Comparison of ENCODE assay signal across 10 mouse cellular contexts in the genomic region with DNA sequence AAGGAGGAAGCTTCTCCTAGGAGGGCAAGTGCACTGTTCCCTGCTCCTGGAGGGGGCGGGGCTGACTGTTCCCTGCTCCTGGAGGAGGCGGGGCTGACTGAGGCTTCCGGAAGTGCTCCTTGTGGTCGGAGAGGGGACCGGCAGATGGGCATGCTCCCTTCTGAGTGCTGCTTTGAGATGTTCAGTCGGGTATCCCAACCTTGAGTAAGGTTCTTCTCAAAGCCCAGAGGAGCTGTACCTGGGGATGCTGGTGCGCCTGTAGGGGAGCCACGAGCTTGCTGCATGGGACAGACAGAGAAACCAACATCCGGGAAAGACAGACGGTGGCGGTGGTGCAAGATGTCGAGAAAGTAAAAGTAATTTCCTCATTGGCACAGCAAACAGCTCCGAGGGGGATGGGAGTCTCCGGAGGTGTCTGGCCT.
A peak's percentile ranks its signal among the peaks of the same experiment; 100 is the strongest.
DNase-seq lines count a peak whose midpoint lies in the region; ATAC-seq lines count a peak whose summit lies in the region.
"Had no signal": no experiment of that assay in that cellular context is flagged by ENCODE, and none has a peak within 500 bp of the region (broad histone marks: within the 10 kb centered on the region; RNA-seq: fewer than 3 reads in every experiment).

No protein-coding gene starts in this region.

- intact Hi-C loops in left cerebral cortex, postnatal 4 days (cut with DNase I), result no loop called here
- intact Hi-C loops in heart, postnatal 10 days (cut with DNase I), result loop anchor here (5.0 kb wide), 1 partner anchor 75 kb away; a partner anchor contains a TSS

- no peaks in the 10 kb centered on the region for H3K27me3 ChIP-seq in embryonic facial prominence, embryonic 15.5 days
- H3K27me3 ChIP-seq in stomach, embryonic 15.5 days (replicated peaks), result no peaks in the 10 kb centered on the region

- H3K79me2 ChIP-seq in macrophage (ENCODE audit: inconsistent target), result no peaks in the 10 kb centered on the region

- peak overlapping the region; percentile 41 for H3K4me3 ChIP-seq in embryonic facial prominence, embryonic 15.5 days (replicated peaks)
- peak overlapping the region; percentile 26 for H3K4me3 ChIP-seq in macrophage (ENCODE audit: inconsistent target)
- peak overlapping the region; percentile 41 for H3K4me3 ChIP-seq in stomach, embryonic 15.5 days (replicated peaks)
- H3K4me3 ChIP-seq: myocyte had no signal

- H3K9ac ChIP-seq in embryonic facial prominence, embryonic 15.5 days, result 0 out of 2 replicates have a peak overlapping the region, but pooled peaks have one; percentile 21
- H3K9ac ChIP-seq in stomach, embryonic 15.5 days, result no peak overlapping the region

- H3K4me2 ChIP-seq in embryonic facial prominence, embryonic 15.5 days (replicated peaks), result peak overlapping the region; percentile 51
- H3K4me2 ChIP-seq in stomach, embryonic 15.5 days, result peak overlapping the region; percentile 57

- ATAC-seq in embryonic facial prominence, embryonic 15.5 days (ENCODE audit: insufficient number of reproducible peaks, low FRiP score, low TSS enrichment, low read depth), result no peak
- peak; percentile 36; the same call in 1 of the 2 replicates for ATAC-seq in stomach, embryonic 15.5 days (ENCODE audit: insufficient read depth, low FRiP score, low read depth)

- H3K4me1 ChIP-seq in embryonic facial prominence, embryonic 15.5 days, result no peaks in the 10 kb centered on the region
- peaks cover 10% of the 10 kb centered on the region for H3K4me1 ChIP-seq in stomach, embryonic 15.5 days

- peak; percentile 26 for DNase-seq in left cerebral cortex, postnatal 4 days
- no peak for DNase-seq in left cerebral cortex, adult 18-20 months (ENCODE audit: low spot score in 2 of 2)
- peak; percentile 37 to 46 for DNase-seq in heart, postnatal 10 days
- peak; percentile 68 to 80 for DNase-seq in kidney, postnatal 25 days
- no peak for DNase-seq in right cerebral cortex, adult 2 months (ENCODE audit: low spot score in 2 of 2)

- H3K9me3 ChIP-seq in embryonic facial prominence, embryonic 15.5 days (replicated peaks), result no peaks in the 10 kb centered on the region
- no peaks in the 10 kb centered on the region for H3K9me3 ChIP-seq in stomach, embryonic 15.5 days

- H3K36me3 ChIP-seq in embryonic facial prominence, embryonic 15.5 days, result no peaks in the 10 kb centered on the region
- no peaks in the 10 kb centered on the region for H3K36me3 ChIP-seq in macrophage (ENCODE audit: inconsistent target)
- H3K36me3 ChIP-seq in stomach, embryonic 15.5 days, result no peaks in the 10 kb centered on the region
- H3K36me3 ChIP-seq: G1E had no signal

- WGBS in embryonic facial prominence, embryonic 15.5 days, result 8% methylated on average over 14 of the region's 14 CpGs
- 18% methylated on average over 14 of the region's 14 CpGs for WGBS in macrophage (ENCODE audit: missing documents)
- 10% methylated on average over 14 of the region's 14 CpGs for WGBS in stomach, embryonic 15.5 days

- H3K27ac ChIP-seq in embryonic facial prominence, embryonic 15.5 days (replicated peaks), result no peak overlapping the region
- no peak overlapping the region for H3K27ac ChIP-seq in macrophage
- no peak overlapping the region for H3K27ac ChIP-seq in stomach, embryonic 15.5 days

Comparison
In these comparisons a context has a peak if more than half of its experiments do, and no peak if none do; other contexts are left out.
1. DNase-seq: peak in left cerebral cortex, postnatal 4 days (single experiment), heart, postnatal 10 days (2 of 2) and kidney, postnatal 25 days (2 of 2); none in left cerebral cortex, adult 18-20 months (0 of 2) and right cerebral cortex, adult 2 months (0 of 2).
2. Peak in every context shown above with its lines, with median percentiles within 50 percentile points of each other: H3K4me3 ChIP-seq.